Mouse (Mus musculus) CH12.LX (cell line): ENCODE data around the gene Mien1. TPM values are rescaled to one million over a fixed set of nuclear protein-coding genes. Genes with fewer than 3 reads are reported as not detected.

Experiments
- DNase-seq: peaks from one replicate; pipeline ENCODE4 v3.0.0-alpha.2; 2013; ENCODE audit errors: extremely low read depth
- H3K27ac ChIP-seq: 2 replicates; pipeline ENCODE4 v1.5.1; 2012; ENCODE audit warnings: low read depth, mild to moderate bottlenecking, control low read depth, moderate library complexity; ENCODE audit not compliant: insufficient read depth
- H3K27me3 ChIP-seq: replicated peaks from 2 replicates; pipeline ENCODE3; 2012; ENCODE audit warnings: inconsistent platforms
- H3K36me3 ChIP-seq, 2 experiments: replicated peaks in 1 of 2; 2 replicates each; pipeline versions ENCODE3 to v1.6.1; 2012; ENCODE audit warnings: inconsistent platforms in 1 of 2, low read length in 1 of 2, mild to moderate bottlenecking in 1 of 2, mixed read lengths in 1 of 2, moderate library complexity in 1 of 2; ENCODE audit not compliant: control insufficient read depth in 1 of 2, insufficient read depth in 1 of 2
- H3K4me1 ChIP-seq, 2 experiments: 2 replicates each; pipeline ENCODE4 v1.6.1; 2012; ENCODE audit warnings: inconsistent platforms in 1 of 2, moderate library complexity in 1 of 2; ENCODE audit not compliant: insufficient read depth in 2 of 2, control insufficient read depth in 1 of 2
- H3K4me2 ChIP-seq: 2 replicates; pipeline ENCODE4 v1.6.1; 2012; ENCODE audit warnings: low read depth, mild to moderate bottlenecking, control low read depth; ENCODE audit not compliant: poor library complexity, insufficient read depth, severe bottlenecking
- H3K4me3 ChIP-seq, 3 experiments: fragments of 150-350 bp in 1 of 3; sonication (generic) in 1 of 3; replicated peaks in 1 of 3; 2 replicates each; pipeline versions ENCODE3 to v1.5.1; 2011 to 2012; ENCODE audit warnings: low read depth in 2 of 3, low read length in 2 of 3, mild to moderate bottlenecking in 2 of 3, moderate library complexity in 2 of 3, control low read depth in 1 of 3, improper control_type of control experiment in 1 of 3, inconsistent platforms in 1 of 3, mixed read lengths in 1 of 3; ENCODE audit not compliant: poor library complexity in 1 of 3
- H3K79me2 ChIP-seq: replicated peaks from 2 replicates; pipeline ENCODE4 v1.6.1; 2012; ENCODE audit warnings: mild to moderate bottlenecking, moderate library complexity; ENCODE audit not compliant: control insufficient read depth, poor library complexity, insufficient read depth, severe bottlenecking; ENCODE audit errors: extremely low read depth
- H3K9ac ChIP-seq: 2 replicates; pipeline ENCODE4 v1.6.1; 2012; ENCODE audit warnings: low read depth, mild to moderate bottlenecking, control low read depth, moderate library complexity; ENCODE audit not compliant: insufficient read depth
- H3K9me3 ChIP-seq: replicated peaks from 2 replicates; pipeline ENCODE3; 2012; ENCODE audit warnings: low read length, inconsistent platforms, mixed read lengths
- BHLHE40 ChIP-seq: IDR thresholded peaks from 2 replicates; pipeline ENCODE4 v1.6.1; 2011; ENCODE audit warnings: mild to moderate bottlenecking, low read depth, low read length, improper control_type of control experiment
- CHD1 ChIP-seq: IDR thresholded peaks from 2 replicates; pipeline ENCODE4 v1.6.1; 2012; ENCODE audit warnings: low read depth, low read length, improper control_type of control experiment, inconsistent platforms
- CHD2 ChIP-seq: IDR thresholded peaks from 2 replicates; pipeline ENCODE4 v1.6.1; 2011; ENCODE audit warnings: low read length, improper control_type of control experiment
- E2F4 ChIP-seq: IDR thresholded peaks from 2 replicates; pipeline ENCODE4 v1.6.1; 2011; ENCODE audit warnings: low read depth, low read length, improper control_type of control experiment; ENCODE audit not compliant: insufficient replicate concordance
- ETS1 ChIP-seq: conservative IDR thresholded peaks from 2 replicates; pipeline ENCODE4 v1.6.1; 2012; ENCODE audit warnings: low read depth, mild to moderate bottlenecking, inconsistent platforms, low read length, improper control_type of control experiment, moderate library complexity
- GABPA ChIP-seq: IDR thresholded peaks from 2 replicates; pipeline ENCODE4 v1.6.1; 2012; ENCODE audit warnings: low read depth, low read length, improper control_type of control experiment, inconsistent platforms; ENCODE audit not compliant: insufficient replicate concordance
- HCFC1 ChIP-seq: IDR thresholded peaks from 2 replicates; pipeline ENCODE4 v1.6.1; 2012; ENCODE audit warnings: low read depth, mild to moderate bottlenecking, inconsistent platforms, low read length, improper control_type of control experiment
- IRF4 ChIP-seq: IDR thresholded peaks from 2 replicates; pipeline ENCODE4 v1.6.1; 2014; ENCODE audit warnings: low read depth, mild to moderate bottlenecking, inconsistent platforms, low read length, improper control_type of control experiment
- JUN ChIP-seq: IDR thresholded peaks from 2 replicates; pipeline ENCODE4 v1.6.1; 2011; ENCODE audit warnings: low read depth, mild to moderate bottlenecking, low read length, improper control_type of control experiment, moderate library complexity; ENCODE audit not compliant: insufficient read depth
- JUND ChIP-seq: conservative IDR thresholded peaks from 2 replicates; pipeline ENCODE4 v1.6.1; 2011; ENCODE audit warnings: low read depth, low read length, improper control_type of control experiment
- KAT2A ChIP-seq: IDR thresholded peaks from 2 replicates; pipeline ENCODE4 v1.6.1; 2012; ENCODE audit warnings: low read length, improper control_type of control experiment, inconsistent platforms; ENCODE audit not compliant: insufficient replicate concordance
- MAFK ChIP-seq: IDR thresholded peaks from 2 replicates; pipeline ENCODE4 v1.6.1; 2011; ENCODE audit warnings: low read length, improper control_type of control experiment; ENCODE audit not compliant: insufficient replicate concordance
- MAZ ChIP-seq: IDR thresholded peaks from 2 replicates; pipeline ENCODE4 v1.6.1; 2012; ENCODE audit warnings: low read depth, mild to moderate bottlenecking, inconsistent platforms, low read length, improper control_type of control experiment, moderate library complexity
- MEF2A ChIP-seq: IDR thresholded peaks from 2 replicates; pipeline ENCODE4 v1.6.1; 2014; ENCODE audit warnings: low read depth, mild to moderate bottlenecking, inconsistent platforms, low read length, improper control_type of control experiment, borderline replicate concordance
- MXI1 ChIP-seq: IDR thresholded peaks from 2 replicates; pipeline ENCODE4 v1.6.1; 2011; ENCODE audit warnings: mild to moderate bottlenecking, low read depth, low read length, improper control_type of control experiment
- NRF1 ChIP-seq: IDR thresholded peaks from 2 replicates; pipeline ENCODE4 v1.6.1; 2014; ENCODE audit warnings: low read depth, mild to moderate bottlenecking, inconsistent platforms, low read length, improper control_type of control experiment, moderate library complexity
- POLR2A ChIP-seq: IDR thresholded peaks from 2 replicates; pipeline ENCODE4 v1.6.1; 2011; ENCODE audit warnings: low read depth, mild to moderate bottlenecking, improper control_type of control experiment, low read length
- RCOR1 ChIP-seq: conservative IDR thresholded peaks from 2 replicates; pipeline ENCODE4 v1.6.1; 2012; ENCODE audit warnings: low read depth, mild to moderate bottlenecking, inconsistent platforms, low read length, improper control_type of control experiment
- SMC3 ChIP-seq: IDR thresholded peaks from 2 replicates; pipeline ENCODE4 v1.6.1; 2011; ENCODE audit warnings: low read depth, low read length, improper control_type of control experiment
- TCF12 ChIP-seq: IDR thresholded peaks from 2 replicates; pipeline ENCODE4 v1.6.1; 2014; ENCODE audit warnings: low read depth, mild to moderate bottlenecking, inconsistent platforms, low read length, improper control_type of control experiment
- USF1 ChIP-seq: IDR thresholded peaks from 2 replicates; pipeline ENCODE4 v1.6.1; 2014; ENCODE audit warnings: low read depth, mild to moderate bottlenecking, inconsistent platforms, low read length, improper control_type of control experiment
- USF2 ChIP-seq: conservative IDR thresholded peaks from 2 replicates; pipeline ENCODE4 v1.6.1; 2011; ENCODE audit warnings: low read depth, low read length, improper control_type of control experiment
- ZMIZ1 ChIP-seq: IDR thresholded peaks from 2 replicates; pipeline ENCODE4 v1.6.1; 2012; ENCODE audit warnings: low read depth, mild to moderate bottlenecking, inconsistent platforms, low read length, improper control_type of control experiment
- ZNF384 ChIP-seq: IDR thresholded peaks from 2 replicates; pipeline ENCODE4 v1.6.1; 2012; ENCODE audit warnings: low read depth, low read length, improper control_type of control experiment, inconsistent platforms
- dilution Hi-C: fragments of 300-500 bp; cut with MboI; formaldehyde crosslinking; loops from 2 replicates; pipeline ENCODE4 v1.14.3; 2020; ENCODE audit warnings: low sequenced_read_pairs; ENCODE audit not compliant: extremely low pct_unique_long_range_greater_than_20kb, extremely low pct_ligation_motif_present
- in situ Hi-C: fragments of 300-500 bp; cut with MboI; formaldehyde crosslinking; loops from 3 replicates; pipeline ENCODE4 v1.14.3; 2019; ENCODE audit warnings: low sequenced_read_pairs, low pct_ligation_motif_present, low pct_unique_long_range_greater_than_20kb, mixed read lengths
- polyA plus RNA-seq: library from polyadenylated mRNA; unstranded; fragments of >175 nt; gene quantifications from 2 replicates; pipeline ENCODE4 v1.2.1, GENCODE M21; 2012; ENCODE audit warnings: low read depth; ENCODE audit not compliant: insufficient read length
- total RNA-seq, 2 experiments: library from RNA; depleted of rRNA; stranded (reverse); fragments of 300-350 nt in 1 of 2; fragments of >200 nt in 1 of 2; gene quantifications; 2 replicates each; pipeline ENCODE4 v1.2.3; 2012 to 2014

Gene Mien1
- total and polyA plus RNA-seq, 3 experiments = 84.7 to 129 (median 94.6) TPM

DNA sequence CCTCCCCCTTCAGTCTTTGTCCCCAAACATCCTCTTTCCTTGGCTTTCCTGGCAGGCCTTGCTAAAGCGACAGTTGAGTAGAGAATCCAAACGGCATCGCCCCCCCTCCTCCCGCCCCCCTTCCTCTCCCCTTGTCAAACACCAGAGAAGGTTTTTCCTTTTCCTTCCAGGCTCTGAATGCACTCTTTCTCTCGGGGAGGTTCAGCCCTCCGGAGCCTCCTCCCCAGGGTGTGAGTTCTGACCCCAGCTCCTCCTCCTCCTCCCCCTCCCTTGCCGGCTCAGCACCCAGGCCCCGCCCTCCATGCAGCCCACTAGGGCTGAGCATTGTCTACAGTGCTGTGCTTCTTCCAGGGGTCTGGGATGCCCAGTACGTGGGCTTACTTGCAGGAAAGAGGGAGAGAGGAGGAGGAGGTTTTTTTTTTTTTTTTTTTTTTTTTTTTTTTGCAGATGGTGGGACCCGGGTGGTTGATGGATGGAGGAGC lies 29.4 kb downstream of the Mien1 start:
- dilution Hi-C loops = no loop called here
- H3K4me1 ChIP-seq = no peaks in the 10 kb centered on the region; a peak in 1 of 4 replicates
- no peak overlapping the region for H3K4me2 ChIP-seq

DNA sequence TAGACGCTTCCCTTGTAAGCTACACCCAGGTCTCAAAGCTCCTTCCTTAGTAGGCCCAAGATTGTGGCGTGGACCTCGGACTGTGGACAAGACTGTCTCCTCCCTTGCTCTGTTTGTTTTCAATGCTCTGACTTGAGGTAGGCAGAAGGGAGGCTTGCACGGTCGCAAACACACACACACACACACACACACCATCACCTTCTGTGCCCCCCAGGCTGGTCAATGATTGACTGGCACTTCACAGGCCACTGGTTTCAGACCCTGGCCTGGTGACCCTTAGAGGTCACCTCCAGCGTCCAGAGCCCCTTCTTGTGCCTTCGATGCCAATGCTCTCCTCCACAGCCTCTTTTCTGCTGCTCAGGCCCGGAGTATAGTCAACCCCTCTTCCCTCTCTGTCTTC lies 29.9 kb downstream of the Mien1 start:
- peaks cover 82% of the 10 kb centered on the region for H3K27me3 ChIP-seq
- dilution Hi-C loops = no loop called here

More for the DNA sequence above, 29.4 kb downstream of the Mien1 start:
- no peak overlapping the region for H3K9ac ChIP-seq
- peaks cover 87% of the 10 kb centered on the region for H3K27me3 ChIP-seq
- no peak for DNase-seq
- no peaks in the 10 kb centered on the region for H3K79me2 ChIP-seq
- no peak overlapping the region for H3K4me3 ChIP-seq
- H3K36me3 ChIP-seq = no peaks in the 10 kb centered on the region
- TF ChIP-seq ZNF384 = peak; percentile 27; the same call in 1 of the 2 replicates
- no peak for TF ChIP-seq MXI1
- TF ChIP-seq, all 38 proteins: peak for 1
- H3K27ac ChIP-seq = no peak overlapping the region
- in situ Hi-C loops = no loop called here
- no peaks in the 10 kb centered on the region for H3K9me3 ChIP-seq

DNA sequence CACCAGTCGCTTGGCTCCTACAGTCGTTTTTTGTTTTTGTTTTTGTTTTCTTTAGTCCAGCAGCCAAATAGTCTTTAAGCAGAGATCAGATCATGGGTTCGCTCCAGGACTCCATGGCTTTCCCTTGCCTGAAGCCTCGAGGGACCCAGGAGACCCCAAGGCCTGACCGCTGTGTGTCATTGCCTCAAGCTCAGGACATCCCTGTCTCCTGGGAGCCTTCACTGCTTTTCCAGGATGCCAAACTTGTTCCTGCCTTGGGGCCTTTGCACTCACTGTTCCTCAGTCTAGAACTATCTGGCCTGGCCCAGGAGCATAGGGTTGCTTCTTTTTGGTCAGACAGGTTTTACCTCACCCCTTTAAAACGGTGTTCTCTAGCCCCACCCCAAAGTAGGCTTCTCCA lies 32.2 kb downstream of the Mien1 start:
- dilution Hi-C loops (no loop called here), in situ Hi-C loops (no loop called here)
- Histone ChIP-seq H3K79me2 (no peaks in the 10 kb centered on the region), H3K27me3 (peaks cover 74% of the 10 kb centered on the region), H3K4me2 (no peak overlapping the region), H3K36me3 (no peaks in the 10 kb centered on the region), H3K4me1 (no peaks in the 10 kb centered on the region), H3K27ac (no peak overlapping the region), H3K9me3 (no peaks in the 10 kb centered on the region), H3K4me3 (no peak overlapping the region), H3K9ac (no peak overlapping the region)
- no peak for DNase-seq
- TF ChIP-seq USF2 (no peak), SMC3 (no peak), JUN (no peak), MAZ (no peak), BHLHE40 (no peak), MAFK (no peak), KAT2A (no peak), MXI1 (no peak), E2F4 (no peak), GABPA (no peak), ZNF384 (no peak), ETS1 (no peak), RCOR1 (no peak), JUND (no peak), CHD1 (no peak), POLR2A (no peak), HCFC1 (no peak), ZMIZ1 (no peak)

More for the DNA sequence above, 29.9 kb downstream of the Mien1 start:
- Histone ChIP-seq H3K9me3 (no peaks in the 10 kb centered on the region), H3K27ac (no peak overlapping the region), H3K4me3 (no peak overlapping the region), H3K79me2 (no peaks in the 10 kb centered on the region), H3K4me1 (no peaks in the 10 kb centered on the region; a peak in 1 of 4 replicates), H3K4me2 (no peak overlapping the region), H3K36me3 (no peaks in the 10 kb centered on the region), H3K9ac (no peak overlapping the region)
- TF ChIP-seq ZMIZ1 (no peak), MEF2A (no peak), MAFK (no peak), KAT2A (no peak), GABPA (no peak), NRF1 (no peak), USF1 (no peak), SMC3 (no peak), CHD2 (no peak), TCF12 (no peak), MXI1 (no peak), JUN (no peak), IRF4 (no peak)
- DNase-seq = no peak
- in situ Hi-C loops = no loop called here
